Mouse (Mus musculus): ENCODE results near the gene Ffar3.

DNA sequence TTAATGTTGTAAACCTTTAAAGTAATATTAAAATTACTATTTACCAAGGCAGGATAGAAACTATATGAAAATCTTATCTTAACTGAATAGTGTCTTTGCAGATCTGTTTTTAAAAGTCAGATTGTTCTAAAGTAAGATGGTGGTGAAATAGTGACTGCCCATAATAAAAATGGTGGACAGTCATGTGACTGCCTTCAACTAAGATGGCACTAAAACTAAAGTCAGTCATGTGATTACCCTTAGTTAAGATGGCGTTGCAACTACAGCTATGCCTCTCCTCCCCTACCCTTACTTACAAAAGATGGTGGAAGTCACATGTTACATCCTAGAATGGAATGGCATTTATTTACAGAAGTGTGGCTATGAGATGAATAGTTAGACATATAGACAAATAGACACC, 4.6 kb downstream of the Ffar3 start:
- no peak for TF ChIP-seq EP300 (IDR thresholded peaks at IDR 0.05; ENCODE audit: low read depth)
- no peak for TF ChIP-seq CTCF (IDR thresholded peaks at IDR 0.05; ENCODE audit: low read depth)

Measured in liver, embryonic 14.5 days (tissue).